Mouse (Mus musculus): ENCODE data around the gene Lrrc51. TPM values are rescaled to one million over a fixed set of nuclear protein-coding genes. Genes with fewer than 3 reads are reported as not detected.

Gene Lrrc51
- total and polyA plus RNA-seq, 2 experiments = 3.3 to 5.2 TPM

GRCm38 (mm10) chr7:101938348-101938747 is 4.7 kb upstream of the Lrrc51 start:
- H3K79me2 ChIP-seq (ENCODE audit: control insufficient read depth, insufficient read depth, low read length) = peaks cover 35% of the 10 kb centered on the region; the same call in 1 of the 2 replicates
- peaks cover 2% of the 10 kb centered on the region for H3K4me1 ChIP-seq (ENCODE audit: control insufficient read depth, insufficient read depth, low read length)
- TF ChIP-seq CTCF (IDR thresholded peaks at IDR 0.05; ENCODE audit: low read depth, low read length) = no peak
- no peak for TF ChIP-seq POLR2A (IDR thresholded peaks at IDR 0.05; ENCODE audit: extremely low read depth, insufficient read depth, low read length)
- 60% methylated on average over 2 of the region's 2 CpGs for WGBS
- H3K4me3 ChIP-seq (ENCODE audit: insufficient read depth, low read depth, low read length) = no peak overlapping the region
- no peak for DNase-seq (ENCODE audit: extremely low read depth, low read depth, low spot score)
- no peak overlapping the region for H3K27ac ChIP-seq (replicated peaks; ENCODE audit: insufficient read depth, low read depth, low read length)
- H3K36me3 ChIP-seq (ENCODE audit: control insufficient read depth, insufficient read depth, low read length) = no peaks in the 10 kb centered on the region
- no peaks in the 10 kb centered on the region for H3K27me3 ChIP-seq (ENCODE audit: control insufficient read depth, insufficient read depth, low read length)
- H3K9ac ChIP-seq (ENCODE audit: low read depth, low read length) = no peak overlapping the region

DNA sequence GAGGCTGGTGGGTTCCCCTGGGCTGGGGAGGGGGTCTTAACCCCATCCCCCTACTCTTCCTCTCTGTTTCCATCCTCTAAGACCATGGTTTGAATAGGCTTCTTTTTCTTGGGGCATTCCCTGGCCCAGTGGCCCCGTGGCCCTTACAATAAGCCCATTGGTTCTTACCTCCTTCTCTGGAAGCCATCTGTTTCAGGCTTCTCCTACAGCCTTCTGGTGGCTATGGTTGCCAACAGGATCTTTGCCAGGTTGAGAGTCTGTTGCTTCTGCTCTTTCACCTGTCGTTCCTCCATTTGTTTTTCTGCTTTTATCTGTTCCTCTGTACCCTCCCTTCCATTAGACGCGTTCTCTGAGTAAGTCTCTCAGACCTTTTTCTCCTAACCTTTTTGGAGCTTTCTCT is 3.9 kb upstream of the Lrrc51 start:
- H3K4me1 ChIP-seq (ENCODE audit: control insufficient read depth, insufficient read depth, low read length) = peaks cover 5% of the 10 kb centered on the region
- DNase-seq (ENCODE audit: extremely low read depth, low read depth, low spot score) = no peak
- no peaks in the 10 kb centered on the region for H3K27me3 ChIP-seq (ENCODE audit: control insufficient read depth, insufficient read depth, low read length)
- H3K79me2 ChIP-seq (ENCODE audit: control insufficient read depth, insufficient read depth, low read length) = peaks cover 35% of the 10 kb centered on the region; the same call in 1 of the 2 replicates
- TF ChIP-seq CTCF (IDR thresholded peaks at IDR 0.05; ENCODE audit: low read depth, low read length) = no peak
- no peak for TF ChIP-seq POLR2A (IDR thresholded peaks at IDR 0.05; ENCODE audit: extremely low read depth, insufficient read depth, low read length)
- H3K27ac ChIP-seq (replicated peaks; ENCODE audit: insufficient read depth, low read depth, low read length) = no peak overlapping the region
- 69% methylated on average over 4 of the region's 4 CpGs for WGBS
- no peak overlapping the region for H3K4me3 ChIP-seq (ENCODE audit: insufficient read depth, low read depth, low read length)
- H3K36me3 ChIP-seq (ENCODE audit: control insufficient read depth, insufficient read depth, low read length) = no peaks in the 10 kb centered on the region
- no peak overlapping the region for H3K9ac ChIP-seq (ENCODE audit: low read depth, low read length)

GRCm38 (mm10) chr7:101936996-101937395 is 3.3 kb upstream of the Lrrc51 start:
- Histone ChIP-seq H3K4me3 (ENCODE audit: insufficient read depth, low read depth, low read length) (no peak overlapping the region), H3K27ac (replicated peaks; ENCODE audit: insufficient read depth, low read depth, low read length) (no peak overlapping the region)

DNA sequence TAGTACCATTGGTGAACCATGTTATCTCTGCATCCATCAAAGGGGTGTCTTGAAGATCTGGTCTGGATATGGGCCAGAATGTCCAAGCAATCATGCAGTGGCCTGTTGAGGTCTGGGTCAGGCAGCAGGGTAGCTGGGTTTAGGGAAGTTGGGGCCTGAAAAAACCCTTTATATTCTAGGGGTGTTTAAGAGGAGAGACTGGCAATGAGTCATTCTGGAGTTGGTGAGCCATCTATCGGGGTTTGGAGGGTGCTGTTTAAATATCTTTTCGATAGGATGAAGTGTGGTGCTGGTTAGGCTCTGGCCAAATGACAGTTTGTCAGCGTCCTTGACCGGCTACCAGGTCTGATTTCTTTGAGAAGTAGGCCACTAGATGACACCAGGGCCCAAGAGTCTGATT is 2.3 kb upstream of the Lrrc51 start:
- peaks cover 35% of the 10 kb centered on the region; the same call in 1 of the 2 replicates for H3K79me2 ChIP-seq (ENCODE audit: control insufficient read depth, insufficient read depth, low read length)
- peaks cover 6% of the 10 kb centered on the region for H3K4me1 ChIP-seq (ENCODE audit: control insufficient read depth, insufficient read depth, low read length)
- H3K27me3 ChIP-seq (ENCODE audit: control insufficient read depth, insufficient read depth, low read length) = no peaks in the 10 kb centered on the region
- H3K36me3 ChIP-seq (ENCODE audit: control insufficient read depth, insufficient read depth, low read length) = no peaks in the 10 kb centered on the region
- no peak overlapping the region for H3K4me3 ChIP-seq (ENCODE audit: insufficient read depth, low read depth, low read length)
- no peak overlapping the region for H3K9ac ChIP-seq (ENCODE audit: low read depth, low read length)
- TF ChIP-seq CTCF (IDR thresholded peaks at IDR 0.05; ENCODE audit: low read depth, low read length) (no peak), POLR2A (IDR thresholded peaks at IDR 0.05; ENCODE audit: extremely low read depth, insufficient read depth, low read length) (no peak)
- no peak overlapping the region for H3K27ac ChIP-seq (replicated peaks; ENCODE audit: insufficient read depth, low read depth, low read length)
- no peak for DNase-seq (ENCODE audit: extremely low read depth, low read depth, low spot score)
- 92% methylated on average over 4 of the region's 4 CpGs for WGBS

More at GRCm38 (mm10) chr7:101936996-101937395, 3.3 kb upstream of the Lrrc51 start:
- Histone ChIP-seq H3K36me3 (ENCODE audit: control insufficient read depth, insufficient read depth, low read length) (no peaks in the 10 kb centered on the region), H3K4me1 (ENCODE audit: control insufficient read depth, insufficient read depth, low read length) (peaks cover 6% of the 10 kb centered on the region), H3K27me3 (ENCODE audit: control insufficient read depth, insufficient read depth, low read length) (no peaks in the 10 kb centered on the region), H3K79me2 (ENCODE audit: control insufficient read depth, insufficient read depth, low read length) (peaks cover 35% of the 10 kb centered on the region; the same call in 1 of the 2 replicates), H3K9ac (ENCODE audit: low read depth, low read length) (no peak overlapping the region)
- WGBS = 94% methylated on average over 4 of the region's 4 CpGs
- TF ChIP-seq POLR2A (IDR thresholded peaks at IDR 0.05; ENCODE audit: extremely low read depth, insufficient read depth, low read length) (no peak), CTCF (IDR thresholded peaks at IDR 0.05; ENCODE audit: low read depth, low read length) (no peak)
- no peak for DNase-seq (ENCODE audit: extremely low read depth, low read depth, low spot score)

DNA sequence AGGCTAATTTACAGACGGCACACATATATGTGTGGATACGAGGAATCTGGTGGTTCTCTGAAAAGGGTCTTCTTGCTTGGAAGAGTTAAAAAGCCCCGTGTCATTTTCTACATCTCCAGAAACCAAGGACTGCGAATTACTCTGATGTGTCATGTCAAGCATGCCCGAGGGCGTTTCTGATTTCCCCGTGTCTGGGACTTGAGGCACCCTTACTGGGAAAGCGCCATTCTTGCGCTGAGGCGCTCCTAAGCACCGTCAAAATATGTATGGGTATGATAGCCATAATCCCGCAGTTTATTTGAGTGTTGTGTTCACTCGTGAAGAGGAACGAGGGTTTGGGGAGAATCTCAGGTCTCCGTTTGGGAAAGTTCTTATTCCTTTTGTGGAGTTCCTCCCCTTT is 395 bp downstream of the Lrrc51 start:
- Histone ChIP-seq H3K4me3 (ENCODE audit: insufficient read depth, low read depth, low read length) (peak overlapping the region; percentile 51), H3K27ac (replicated peaks; ENCODE audit: insufficient read depth, low read depth, low read length) (peak overlapping the region; percentile 27), H3K9ac (ENCODE audit: low read depth, low read length) (peak overlapping the region; percentile 58), H3K79me2 (ENCODE audit: control insufficient read depth, insufficient read depth, low read length) (peaks cover 25% of the 10 kb centered on the region; the same call in 1 of the 2 replicates), H3K36me3 (ENCODE audit: control insufficient read depth, insufficient read depth, low read length) (no peaks in the 10 kb centered on the region), H3K27me3 (ENCODE audit: control insufficient read depth, insufficient read depth, low read length) (no peaks in the 10 kb centered on the region), H3K4me1 (ENCODE audit: control insufficient read depth, insufficient read depth, low read length) (peaks cover 6% of the 10 kb centered on the region; the same call in 1 of the 2 replicates)
- WGBS = 2% methylated on average over 15 of the region's 15 CpGs
- DNase-seq (ENCODE audit: extremely low read depth, low read depth, low spot score) = no peak
- no peak for TF ChIP-seq POLR2A (IDR thresholded peaks at IDR 0.05; ENCODE audit: extremely low read depth, insufficient read depth, low read length)
- no peak for TF ChIP-seq CTCF (IDR thresholded peaks at IDR 0.05; ENCODE audit: low read depth, low read length)

- Histone ChIP-seq H3K27ac (replicated peaks; ENCODE audit: insufficient read depth, low read depth, low read length) (no peak overlapping the region), H3K4me1 (ENCODE audit: control insufficient read depth, insufficient read depth, low read length) (peaks cover 6% of the 10 kb centered on the region; the same call in 1 of the 2 replicates), H3K79me2 (ENCODE audit: control insufficient read depth, insufficient read depth, low read length) (peaks cover 25% of the 10 kb centered on the region; the same call in 1 of the 2 replicates), H3K9ac (ENCODE audit: low read depth, low read length) (no peak overlapping the region), H3K4me3 (ENCODE audit: insufficient read depth, low read depth, low read length) (no peak overlapping the region), H3K36me3 (ENCODE audit: control insufficient read depth, insufficient read depth, low read length) (no peaks in the 10 kb centered on the region), H3K27me3 (ENCODE audit: control insufficient read depth, insufficient read depth, low read length) (no peaks in the 10 kb centered on the region)
- no peak for TF ChIP-seq CTCF (IDR thresholded peaks at IDR 0.05; ENCODE audit: low read depth, low read length)
- TF ChIP-seq POLR2A (IDR thresholded peaks at IDR 0.05; ENCODE audit: extremely low read depth, insufficient read depth, low read length) = no peak
- DNase-seq (ENCODE audit: extremely low read depth, low read depth, low spot score) = no peak
- WGBS = 28% methylated on average over 1 of the region's 1 CpGs
These were observed 1.1 kb downstream of the Lrrc51 start for GRCm38 (mm10) chr7:101932551-101932950.
